Mouse (Mus musculus): ENCODE data around the gene Arrdc3. TPM values are rescaled to one million over a fixed set of nuclear protein-coding genes. Genes with fewer than 3 reads are reported as not detected.
"Not testable (repeated sequence)": the region's sequence is repeated elsewhere in the genome, so short reads cannot be mapped to it uniquely, and the experiment has no call there.

Arrdc3 gene
- polyA plus RNA-seq, 1 experiment = 56.7 TPM

DNA sequence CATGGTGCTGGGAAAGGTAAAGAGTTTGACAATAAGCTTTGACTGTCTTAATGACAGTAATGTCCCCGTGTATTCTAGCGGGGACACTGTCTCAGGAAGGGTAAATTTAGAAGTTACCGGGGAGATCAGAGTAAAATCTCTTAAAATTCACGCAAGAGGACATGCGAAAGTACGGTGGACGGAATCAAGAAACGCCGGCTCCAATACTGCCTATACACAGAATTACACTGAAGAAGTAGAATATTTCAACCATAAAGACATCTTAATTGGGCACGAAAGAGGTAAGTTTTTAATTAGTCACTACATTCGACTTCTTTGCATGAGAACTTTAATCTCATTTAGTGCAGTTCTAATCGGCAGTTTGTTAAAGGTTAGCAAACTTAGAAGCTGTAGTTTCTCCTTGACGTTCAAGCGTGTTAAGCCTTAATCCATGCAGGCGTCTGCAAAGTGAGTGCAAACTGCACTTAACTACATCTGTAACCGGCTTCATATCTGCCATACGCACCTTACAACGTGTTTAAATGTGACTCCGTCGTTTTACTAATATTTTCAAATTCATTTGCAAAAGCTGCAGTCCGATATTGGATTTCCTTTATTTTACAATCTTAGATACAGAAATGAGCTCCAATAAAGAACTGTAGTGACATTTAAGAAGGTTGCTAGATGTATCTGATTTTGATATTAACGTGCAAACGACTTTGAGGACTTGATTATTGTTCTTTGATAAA is 629 bp downstream of the Arrdc3 start:
- TF ChIP-seq CTCF (IDR thresholded peaks at IDR 0.05; ENCODE audit: borderline replicate concordance, insufficient read depth, low read depth, low read length) (no peak), POLR2A (IDR thresholded peaks at IDR 0.05; ENCODE audit: borderline replicate concordance, insufficient read depth, low read length) (no peak)
- DNase-seq = peak in 1 of 2 experiments; percentile 30
- Histone ChIP-seq H3K4me3 (replicated peaks; ENCODE audit: insufficient read depth, low read depth, low read length) (peak overlapping the region; percentile 73), H3K4me1 (ENCODE audit: control insufficient read depth, insufficient read depth, low read length) (no peaks in the 10 kb centered on the region), H3K27me3 (ENCODE audit: control insufficient read depth, insufficient read depth, low read length) (no peaks in the 10 kb centered on the region), H3K27ac (ENCODE audit: insufficient read depth, low read length) (peak overlapping the region; percentile 74; the same call in 1 of the 2 replicates)
- under 1% methylated on average over 23 of the region's 23 CpGs for WGBS

DNA sequence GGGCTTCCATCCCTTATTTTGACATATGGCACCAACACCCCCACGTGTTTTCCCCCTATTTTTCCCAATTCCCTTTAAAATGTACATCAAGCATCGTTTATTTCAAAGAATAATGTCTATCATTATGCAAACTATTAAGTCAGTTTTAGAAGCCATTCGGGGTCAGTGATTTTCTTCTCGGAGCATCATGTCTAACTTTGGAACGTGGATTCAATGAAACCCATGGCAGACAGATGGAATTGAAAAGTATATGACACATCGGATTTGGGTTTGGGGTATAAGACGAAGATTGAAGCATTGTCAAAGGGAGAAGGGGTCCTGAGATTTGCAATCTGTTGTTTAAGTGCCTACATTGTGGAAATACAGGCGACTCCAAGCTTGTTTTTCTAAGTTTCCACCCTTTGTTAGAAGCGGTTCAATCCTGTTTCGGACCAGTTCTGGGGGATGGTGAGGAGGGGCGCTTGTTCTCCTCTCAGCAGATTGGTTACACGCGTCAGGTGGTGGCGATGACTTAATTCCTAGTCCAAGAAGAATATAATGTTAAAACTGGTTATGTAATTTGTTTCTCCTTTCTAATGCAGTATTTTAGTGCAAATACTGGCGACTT is 1.3 kb downstream of the Arrdc3 start:
- DNase-seq = peak; percentile 52 to 72

DNA sequence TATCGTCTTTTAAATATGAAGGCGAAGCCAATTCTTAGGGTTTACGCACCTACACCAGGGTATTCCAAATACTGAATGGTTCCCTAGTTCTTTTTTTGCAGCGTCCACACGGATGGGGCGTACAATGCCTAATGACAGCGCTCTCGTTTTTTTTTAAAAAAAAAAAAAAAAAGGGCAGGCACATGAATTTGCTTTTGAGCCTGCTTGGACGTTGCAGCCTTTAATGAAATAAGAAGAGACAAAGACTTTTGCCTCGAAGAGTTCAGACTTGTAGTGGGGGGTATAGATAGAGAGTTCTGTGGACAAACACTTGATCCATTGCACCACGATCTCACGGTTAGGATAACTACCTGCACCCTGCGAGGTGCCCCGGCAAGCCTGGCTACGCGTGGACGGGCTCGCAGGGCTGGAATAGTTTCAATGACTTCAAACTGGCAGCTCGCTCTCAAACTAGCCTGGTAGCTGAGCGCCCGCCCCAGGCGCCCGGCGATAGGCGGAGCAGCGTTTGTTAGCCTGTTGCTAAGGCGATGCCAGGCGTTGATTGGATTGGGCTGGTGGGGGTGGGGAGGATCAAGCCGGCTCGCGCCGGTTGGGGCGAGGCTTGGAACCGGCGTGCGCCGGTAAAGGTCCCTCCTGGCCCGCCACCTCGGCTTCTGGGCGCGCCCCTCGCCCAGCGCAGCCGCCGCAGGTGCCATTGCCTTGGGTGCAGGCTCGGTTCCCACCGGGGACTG is 2.1 kb downstream of the Arrdc3 start:
- under 1% methylated on average over 47 of the region's 47 CpGs for WGBS
- Histone ChIP-seq H3K27ac (ENCODE audit: insufficient read depth, low read length) (peak overlapping the region; percentile 97), H3K4me1 (ENCODE audit: control insufficient read depth, insufficient read depth, low read length) (no peaks in the 10 kb centered on the region), H3K27me3 (ENCODE audit: control insufficient read depth, insufficient read depth, low read length) (no peaks in the 10 kb centered on the region), H3K4me3 (replicated peaks; ENCODE audit: insufficient read depth, low read depth, low read length) (peak overlapping the region; percentile 73)
- peak in 1 of 2 experiments; percentile 98 for DNase-seq
- TF ChIP-seq POLR2A (IDR thresholded peaks at IDR 0.05; ENCODE audit: borderline replicate concordance, insufficient read depth, low read length) = peak; percentile 74
- no peak for TF ChIP-seq CTCF (IDR thresholded peaks at IDR 0.05; ENCODE audit: borderline replicate concordance, insufficient read depth, low read depth, low read length)

More for the DNA sequence above, 1.3 kb downstream of the Arrdc3 start:
- no peaks in the 10 kb centered on the region for H3K27me3 ChIP-seq (ENCODE audit: control insufficient read depth, insufficient read depth, low read length)
- H3K4me1 ChIP-seq (ENCODE audit: control insufficient read depth, insufficient read depth, low read length) = no peaks in the 10 kb centered on the region
- peak overlapping the region; percentile 19; the same call in 1 of the 2 replicates for H3K27ac ChIP-seq (ENCODE audit: insufficient read depth, low read length)
- peak; percentile 23; the same call in 1 of the 2 replicates for TF ChIP-seq POLR2A (IDR thresholded peaks at IDR 0.05; ENCODE audit: borderline replicate concordance, insufficient read depth, low read length)
- TF ChIP-seq CTCF (IDR thresholded peaks at IDR 0.05; ENCODE audit: borderline replicate concordance, insufficient read depth, low read depth, low read length) = no peak
- under 1% methylated on average over 15 of the region's 15 CpGs for WGBS
- H3K4me3 ChIP-seq (replicated peaks; ENCODE audit: insufficient read depth, low read depth, low read length) = peak overlapping the region; percentile 73

DNA sequence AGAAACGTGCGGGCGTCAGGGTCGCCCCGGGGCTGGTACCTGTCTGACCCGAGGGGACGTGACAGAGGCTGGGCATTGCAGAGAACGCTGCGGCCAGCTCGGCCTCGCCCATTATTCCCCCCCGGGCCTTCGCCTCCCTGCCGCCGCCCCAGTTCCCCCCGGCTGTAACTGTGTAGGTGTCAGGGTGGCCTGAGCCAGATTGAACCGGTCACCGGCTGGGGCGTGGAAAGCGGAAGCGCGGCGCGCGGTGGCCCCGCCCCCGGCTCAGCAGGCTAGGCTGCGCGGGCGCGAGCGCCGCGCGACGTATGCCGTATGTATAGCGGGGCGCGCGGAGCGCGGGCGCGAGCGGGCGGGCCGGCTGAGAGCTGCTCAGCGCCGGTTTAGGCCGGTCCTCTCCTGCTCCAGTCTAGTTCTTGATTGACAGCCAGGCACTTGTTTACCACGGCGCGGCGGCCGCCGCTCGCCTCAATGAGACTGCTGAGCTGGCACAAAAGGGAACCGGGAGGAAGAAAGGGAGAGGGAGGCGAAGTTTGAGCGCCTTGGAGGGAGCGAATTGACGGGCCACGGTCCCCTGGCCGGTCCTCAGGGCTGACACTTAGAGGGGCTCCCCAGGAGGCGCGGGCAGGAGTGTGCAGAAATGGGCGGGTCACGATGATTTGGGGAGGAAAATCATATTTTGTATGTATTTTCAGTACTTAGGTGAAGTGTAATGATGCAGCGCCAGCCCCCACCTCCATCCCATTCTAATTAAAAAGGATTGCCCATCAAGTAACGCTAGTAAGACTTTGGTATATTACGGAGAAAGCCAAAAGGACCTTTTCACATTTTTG is 2.9 kb downstream of the Arrdc3 start:
- DNase-seq = peak; percentile 93 to 94
- H3K27ac ChIP-seq (ENCODE audit: insufficient read depth, low read length) = peak overlapping the region; percentile 97
- under 1% methylated on average over 72 of the region's 72 CpGs for WGBS
- TF ChIP-seq POLR2A (IDR thresholded peaks at IDR 0.05; ENCODE audit: borderline replicate concordance, insufficient read depth, low read length) (peak; percentile 60; the same call in 1 of the 2 replicates), CTCF (IDR thresholded peaks at IDR 0.05; ENCODE audit: borderline replicate concordance, insufficient read depth, low read depth, low read length) (no peak)
- H3K4me1 ChIP-seq (ENCODE audit: control insufficient read depth, insufficient read depth, low read length) = no peaks in the 10 kb centered on the region
- peak overlapping the region; percentile 73 for H3K4me3 ChIP-seq (replicated peaks; ENCODE audit: insufficient read depth, low read depth, low read length)
- no peaks in the 10 kb centered on the region for H3K27me3 ChIP-seq (ENCODE audit: control insufficient read depth, insufficient read depth, low read length)

DNA sequence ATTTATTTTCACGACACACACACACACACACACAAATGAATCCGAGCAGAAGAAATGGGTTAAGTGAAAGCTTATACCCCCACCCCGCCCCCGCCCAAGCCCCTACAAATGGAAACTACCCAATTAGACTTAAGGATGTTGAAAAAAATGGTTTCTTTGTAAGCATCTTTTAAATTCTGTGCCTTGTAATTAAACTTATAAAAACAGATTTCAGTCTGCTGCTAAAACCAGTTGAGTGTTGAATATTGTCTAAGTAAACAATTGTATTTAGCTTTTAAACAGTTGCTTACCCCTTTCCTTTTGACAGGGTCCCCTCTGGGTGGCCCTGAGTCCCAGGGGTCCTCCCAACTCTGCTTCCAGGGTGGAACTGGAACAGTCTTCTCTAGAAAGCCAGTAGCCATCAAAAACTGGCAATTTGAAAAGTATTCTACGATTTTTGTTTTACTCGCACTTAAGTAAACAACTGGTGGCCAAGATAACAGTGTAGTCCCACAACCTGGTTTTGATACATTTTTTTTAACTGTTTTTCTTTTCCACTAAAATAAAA is 3.6 kb downstream of the Arrdc3 start:
- WGBS = 7% methylated on average over 6 of the region's 6 CpGs
- Histone ChIP-seq H3K4me1 (ENCODE audit: control insufficient read depth, insufficient read depth, low read length) (no peaks in the 10 kb centered on the region), H3K4me3 (replicated peaks; ENCODE audit: insufficient read depth, low read depth, low read length) (peak overlapping the region; percentile 73), H3K27me3 (ENCODE audit: control insufficient read depth, insufficient read depth, low read length) (no peaks in the 10 kb centered on the region), H3K27ac (ENCODE audit: insufficient read depth, low read length) (peak overlapping the region; percentile 97; the same call in 1 of the 2 replicates)
- no peak for DNase-seq
- TF ChIP-seq POLR2A (IDR thresholded peaks at IDR 0.05; ENCODE audit: borderline replicate concordance, insufficient read depth, low read length) = no peak
- TF ChIP-seq CTCF (IDR thresholded peaks at IDR 0.05; ENCODE audit: borderline replicate concordance, insufficient read depth, low read depth, low read length) = no peak

DNA sequence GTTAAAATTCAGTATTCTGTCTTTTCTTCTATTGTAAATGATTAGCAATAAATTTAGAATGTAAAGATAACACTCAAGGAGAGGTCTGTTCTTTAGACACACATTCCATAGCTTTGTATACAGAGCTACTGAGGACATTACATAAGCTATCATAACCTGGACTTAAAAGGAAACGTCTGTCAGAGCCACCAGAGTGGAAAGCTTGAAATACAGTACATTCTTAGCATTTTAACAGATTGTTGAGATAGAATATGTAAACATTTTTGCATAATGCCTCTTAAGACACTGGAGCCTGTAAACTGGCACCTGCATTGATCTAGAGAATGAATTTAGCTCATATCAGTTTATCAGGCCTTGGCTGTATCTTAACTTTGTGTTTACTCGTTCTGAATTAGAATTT is 4.7 kb downstream of the Arrdc3 start:
- Histone ChIP-seq H3K27ac (ENCODE audit: insufficient read depth, low read length) (no peak overlapping the region), H3K4me3 (replicated peaks; ENCODE audit: insufficient read depth, low read depth, low read length) (no peak overlapping the region), H3K27me3 (ENCODE audit: control insufficient read depth, insufficient read depth, low read length) (no peaks in the 10 kb centered on the region), H3K4me1 (ENCODE audit: control insufficient read depth, insufficient read depth, low read length) (no peaks in the 10 kb centered on the region)
- 50% methylated on average over 2 of the region's 2 CpGs for WGBS
- TF ChIP-seq CTCF (IDR thresholded peaks at IDR 0.05; ENCODE audit: borderline replicate concordance, insufficient read depth, low read depth, low read length) = no peak
- TF ChIP-seq POLR2A (IDR thresholded peaks at IDR 0.05; ENCODE audit: borderline replicate concordance, insufficient read depth, low read length) = no peak
- DNase-seq = no peak

DNA sequence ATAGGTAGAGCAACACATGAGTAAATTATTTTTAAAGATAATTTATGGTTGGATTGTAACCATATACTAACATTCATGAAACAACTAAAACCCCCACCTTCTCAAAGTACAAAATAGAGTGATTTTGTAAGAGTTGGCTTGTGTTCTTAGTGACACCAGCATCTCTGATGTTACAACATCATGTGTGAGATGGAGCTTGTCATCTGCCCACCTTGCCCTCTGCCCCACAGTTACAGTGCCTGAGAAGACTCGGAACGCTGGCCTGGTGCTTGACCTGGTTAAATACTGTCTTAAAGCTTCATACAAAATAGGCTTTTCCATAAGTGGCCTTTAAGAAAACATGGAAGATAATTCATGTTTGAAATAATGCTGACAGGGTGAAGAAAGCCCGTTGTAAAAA is 11.7 kb downstream of the Arrdc3 start:
- not testable (repeated sequence) for H3K4me1 ChIP-seq (ENCODE audit: control insufficient read depth, insufficient read depth, low read length); H3K4me3 ChIP-seq (replicated peaks; ENCODE audit: insufficient read depth, low read depth, low read length); H3K27ac ChIP-seq (ENCODE audit: insufficient read depth, low read length); DNase-seq; H3K27me3 ChIP-seq (ENCODE audit: control insufficient read depth, insufficient read depth, low read length)
- WGBS = 87% methylated on average over 3 of the region's 3 CpGs
